Mouse (Mus musculus): ENCODE data around the gene Olfr573-ps1. TPM values are rescaled to one million over a fixed set of nuclear protein-coding genes. Genes with fewer than 3 reads are reported as not detected.

Olfr573-ps1 gene
- polyA plus RNA-seq (2014; fragmentation: Nextera tagmentation; extraction: Ambion mirVana), result not detected in 2 replicates

DNA sequence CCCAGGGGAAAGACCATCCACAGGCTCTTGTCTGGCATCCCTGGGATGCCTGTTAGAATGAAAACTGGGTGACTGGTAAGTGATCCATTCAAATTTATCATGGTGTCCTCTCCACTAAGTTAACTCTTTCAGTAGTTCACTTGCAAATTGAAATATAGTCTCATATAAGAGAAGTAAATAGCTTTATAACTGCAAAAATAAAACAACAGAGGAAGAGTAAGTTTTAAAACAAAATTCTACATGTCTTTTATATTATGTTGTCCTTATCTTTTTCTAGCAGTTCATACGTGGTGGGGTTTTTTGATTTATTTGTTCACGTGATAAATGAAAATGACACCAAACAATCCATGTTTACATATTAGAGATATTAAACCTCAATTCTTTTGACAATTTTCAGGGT, at the start of gene Olfr573-ps1:
Gene Olfr573-ps1 (minus strand): TSS at position 101 of the 400 bp plus-strand sequence.
- Histone ChIP-seq H3K9me3 (ENCODE audit: control insufficient read depth, low read length) (no peaks in the 10 kb centered on the region), H3K4me1 (ENCODE audit: control insufficient read depth, insufficient read depth, low read length) (no peaks in the 10 kb centered on the region), H3K36me3 (ENCODE audit: control insufficient read depth, insufficient read depth, low read length) (no peaks in the 10 kb centered on the region), H3K27ac (ENCODE audit: low read depth, low read length) (no peak within 1 kb of the TSS), H3K27me3 (ENCODE audit: control insufficient read depth, insufficient read depth, low read length) (no peaks in the 10 kb centered on the region), H3K4me3 (ENCODE audit: low read depth, low read length) (no peak within 1 kb of the TSS), H3K9ac (ENCODE audit: low read length) (no peak within 1 kb of the TSS), H3K4me2 (ENCODE audit: low read depth) (no peak within 1 kb of the TSS)
- ATAC-seq (ENCODE audit: insufficient read depth, low FRiP score, low TSS enrichment) (no peak), DNase-seq (ENCODE audit: low spot score) (no peak)
- 88% methylated on average over 2 of the region's 2 CpGs for WGBS

DNA sequence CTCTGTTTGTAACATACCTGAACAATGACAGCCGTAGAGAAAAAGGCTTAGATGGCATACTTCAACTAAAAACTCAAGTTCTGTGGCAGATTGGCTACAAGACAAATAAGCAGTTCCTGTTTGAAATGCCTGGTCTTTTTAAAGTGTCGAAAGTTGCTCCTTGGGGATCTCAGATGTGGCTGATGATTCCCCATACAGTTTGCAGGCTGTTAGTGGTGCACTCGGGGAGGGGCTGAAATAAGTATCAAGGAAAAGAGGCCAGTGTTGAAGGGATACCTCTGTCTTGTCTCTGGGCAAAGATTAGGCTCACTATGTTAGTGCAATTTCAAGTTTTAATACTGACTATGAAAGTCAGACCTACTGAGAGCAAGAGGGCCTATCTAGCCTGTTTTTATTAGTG, 46.8 kb upstream of the Olfr573-ps1 start, which contains the start of gene Olfr578:
Gene Olfr578 (minus strand): TSS at position 101 of the 400 bp plus-strand sequence.
- no peak within 1 kb of the TSS for H3K4me2 ChIP-seq (ENCODE audit: low read depth)
- ATAC-seq (ENCODE audit: insufficient read depth, low FRiP score, low TSS enrichment) (no peak), DNase-seq (ENCODE audit: low spot score) (no peak)
- no peaks in the 10 kb centered on the region for H3K9me3 ChIP-seq (ENCODE audit: control insufficient read depth, low read length)
- no peaks in the 10 kb centered on the region for H3K36me3 ChIP-seq (ENCODE audit: control insufficient read depth, insufficient read depth, low read length)
- H3K4me3 ChIP-seq (ENCODE audit: low read depth, low read length), result no peak within 1 kb of the TSS
- H3K27me3 ChIP-seq (ENCODE audit: control insufficient read depth, insufficient read depth, low read length), result no peaks in the 10 kb centered on the region
- no peak within 1 kb of the TSS for H3K9ac ChIP-seq (ENCODE audit: low read length)
- no peaks in the 10 kb centered on the region for H3K4me1 ChIP-seq (ENCODE audit: control insufficient read depth, insufficient read depth, low read length)
- 76% methylated on average over 3 of the region's 3 CpGs for WGBS
- no peak within 1 kb of the TSS for H3K27ac ChIP-seq (ENCODE audit: low read depth, low read length)

DNA sequence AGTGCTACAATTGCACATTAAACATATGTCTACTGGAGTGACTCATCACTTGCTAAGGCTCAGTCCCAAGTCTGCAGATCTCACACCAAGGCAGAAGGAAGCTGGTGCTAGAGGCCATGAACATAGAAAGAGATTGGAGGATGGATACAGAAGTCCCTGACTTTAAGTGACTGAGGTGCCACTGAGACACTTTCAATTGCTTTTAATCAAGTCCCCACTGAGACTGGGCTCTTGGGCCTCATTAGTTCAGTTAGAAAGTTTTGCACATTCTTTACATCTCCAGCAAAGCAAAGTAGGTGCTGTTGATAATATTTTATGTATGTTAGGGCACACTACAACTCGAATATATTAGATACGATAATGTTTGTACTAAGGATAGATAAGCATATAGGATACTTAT, 33.5 kb upstream of the Olfr573-ps1 start, which contains the start of gene Olfr577:
Gene Olfr577 (minus strand): TSS at position 101 of the 400 bp plus-strand sequence.
- H3K4me1 ChIP-seq (ENCODE audit: control insufficient read depth, insufficient read depth, low read length), result no peaks in the 10 kb centered on the region
- no peaks in the 10 kb centered on the region for H3K9me3 ChIP-seq (ENCODE audit: control insufficient read depth, low read length)
- no peak within 1 kb of the TSS for H3K27ac ChIP-seq (ENCODE audit: low read depth, low read length)
- no peak for ATAC-seq (ENCODE audit: insufficient read depth, low FRiP score, low TSS enrichment)
- no peak within 1 kb of the TSS for H3K4me3 ChIP-seq (ENCODE audit: low read depth, low read length)
- no peak within 1 kb of the TSS for H3K9ac ChIP-seq (ENCODE audit: low read length)
- H3K36me3 ChIP-seq (ENCODE audit: control insufficient read depth, insufficient read depth, low read length), result no peaks in the 10 kb centered on the region
- no peak within 1 kb of the TSS for H3K4me2 ChIP-seq (ENCODE audit: low read depth)
- 87% methylated on average over 2 of the region's 2 CpGs for WGBS
- H3K27me3 ChIP-seq (ENCODE audit: control insufficient read depth, insufficient read depth, low read length), result no peaks in the 10 kb centered on the region
- no peak for DNase-seq (ENCODE audit: low spot score)

DNA sequence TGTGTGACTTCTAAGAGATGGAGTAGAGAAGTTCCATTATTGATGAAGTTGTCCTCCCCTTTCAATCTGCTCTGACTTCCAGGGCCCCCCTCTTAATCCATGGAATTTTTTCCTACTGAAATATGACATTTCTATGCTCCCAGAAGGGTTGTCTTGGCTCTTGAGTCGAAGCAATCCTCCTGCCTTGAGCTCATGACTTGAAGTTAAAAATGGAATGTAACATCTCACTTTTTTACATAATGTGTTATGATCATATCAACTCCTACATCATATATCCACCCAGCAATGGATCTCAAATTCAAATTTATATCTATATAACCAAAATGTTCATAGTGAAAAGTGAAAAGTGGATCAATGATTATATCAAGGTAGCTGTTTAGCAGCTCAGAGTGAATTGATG, 32.0 kb upstream of the Olfr573-ps1 start:
- H3K4me1 ChIP-seq (ENCODE audit: control insufficient read depth, insufficient read depth, low read length), result no peaks in the 10 kb centered on the region
- 47% methylated on average over 1 of the region's 1 CpGs for WGBS
- no peaks in the 10 kb centered on the region for H3K9me3 ChIP-seq (ENCODE audit: control insufficient read depth, low read length)
- no peak for DNase-seq (ENCODE audit: low spot score)
- H3K27ac ChIP-seq (ENCODE audit: low read depth, low read length), result no peak overlapping the region
- no peak overlapping the region for H3K4me3 ChIP-seq (ENCODE audit: low read depth, low read length)
- no peak for ATAC-seq (ENCODE audit: insufficient read depth, low FRiP score, low TSS enrichment)
- no peak overlapping the region for H3K9ac ChIP-seq (ENCODE audit: low read length)
- no peaks in the 10 kb centered on the region for H3K27me3 ChIP-seq (ENCODE audit: control insufficient read depth, insufficient read depth, low read length)
- no peaks in the 10 kb centered on the region for H3K36me3 ChIP-seq (ENCODE audit: control insufficient read depth, insufficient read depth, low read length)
- H3K4me2 ChIP-seq (ENCODE audit: low read depth), result no peak overlapping the region

DNA sequence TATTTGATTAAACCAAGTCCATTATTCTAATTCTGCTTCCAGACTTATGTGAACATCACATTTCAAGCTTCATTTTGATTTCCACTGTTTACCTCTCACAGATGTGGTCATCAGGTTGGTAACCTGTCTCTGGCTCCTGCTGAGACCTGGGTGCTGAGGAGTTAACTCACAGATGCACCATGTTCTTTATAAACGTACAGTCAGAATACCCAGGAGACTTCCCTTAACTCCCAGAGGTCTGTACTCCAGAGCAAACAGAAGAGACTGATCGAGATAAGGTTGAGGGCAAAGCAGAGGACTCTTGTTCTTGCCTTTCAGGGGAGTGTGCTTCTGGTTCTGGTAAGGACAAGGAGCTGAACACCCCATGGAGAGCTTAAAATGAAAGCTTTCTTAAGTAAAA, 20.0 kb upstream of the Olfr573-ps1 start, which contains the start of gene Olfr576:
Gene Olfr576 (plus strand): TSS at position 301 of the 400 bp plus-strand sequence.
- H3K27ac ChIP-seq (ENCODE audit: low read depth, low read length), result no peak within 1 kb of the TSS
- H3K36me3 ChIP-seq (ENCODE audit: control insufficient read depth, insufficient read depth, low read length), result no peaks in the 10 kb centered on the region
- WGBS, result 49% methylated on average over 2 of the region's 2 CpGs
- no peaks in the 10 kb centered on the region for H3K27me3 ChIP-seq (ENCODE audit: control insufficient read depth, insufficient read depth, low read length)
- H3K9ac ChIP-seq (ENCODE audit: low read length), result no peak within 1 kb of the TSS
- H3K4me3 ChIP-seq (ENCODE audit: low read depth, low read length), result no peak within 1 kb of the TSS
- no peak for ATAC-seq (ENCODE audit: insufficient read depth, low FRiP score, low TSS enrichment)
- no peak within 1 kb of the TSS for H3K4me2 ChIP-seq (ENCODE audit: low read depth)
- H3K9me3 ChIP-seq (ENCODE audit: control insufficient read depth, low read length), result no peaks in the 10 kb centered on the region
- no peaks in the 10 kb centered on the region for H3K4me1 ChIP-seq (ENCODE audit: control insufficient read depth, insufficient read depth, low read length)
- no peak for DNase-seq (ENCODE audit: low spot score)

DNA sequence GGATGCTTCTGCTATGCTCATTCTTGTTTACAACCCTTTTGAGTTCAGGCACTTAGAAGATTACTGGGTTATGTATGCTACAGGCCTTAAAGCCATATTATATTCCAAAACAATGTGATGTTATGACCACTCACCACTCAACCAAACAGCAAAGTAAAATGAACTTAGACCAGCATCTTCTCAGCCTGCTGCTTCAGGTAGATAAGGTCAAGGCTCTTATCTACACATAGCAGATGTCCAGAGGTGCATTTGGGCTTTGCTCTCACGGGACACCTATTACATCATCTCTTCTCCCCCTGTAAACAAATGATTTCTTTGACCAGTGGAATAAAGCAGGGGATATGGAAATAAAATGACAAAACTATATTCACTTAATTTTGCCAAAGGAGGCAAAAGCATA, 16.2 kb upstream of the Olfr573-ps1 start, which contains the start of gene Olfr575:
Gene Olfr575 (minus strand): TSS at position 183 of the 400 bp plus-strand sequence.
- Histone ChIP-seq H3K4me2 (ENCODE audit: low read depth) (no peak within 1 kb of the TSS), H3K9me3 (ENCODE audit: control insufficient read depth, low read length) (no peaks in the 10 kb centered on the region), H3K36me3 (ENCODE audit: control insufficient read depth, insufficient read depth, low read length) (no peaks in the 10 kb centered on the region), H3K4me1 (ENCODE audit: control insufficient read depth, insufficient read depth, low read length) (no peaks in the 10 kb centered on the region), H3K27me3 (ENCODE audit: control insufficient read depth, insufficient read depth, low read length) (no peaks in the 10 kb centered on the region), H3K9ac (ENCODE audit: low read length) (no peak within 1 kb of the TSS), H3K4me3 (ENCODE audit: low read depth, low read length) (no peak within 1 kb of the TSS), H3K27ac (ENCODE audit: low read depth, low read length) (no peak within 1 kb of the TSS)
- 76% methylated on average over 1 of the region's 1 CpGs for WGBS
- DNase-seq (ENCODE audit: low spot score) (no peak), ATAC-seq (ENCODE audit: insufficient read depth, low FRiP score, low TSS enrichment) (no peak)

DNA sequence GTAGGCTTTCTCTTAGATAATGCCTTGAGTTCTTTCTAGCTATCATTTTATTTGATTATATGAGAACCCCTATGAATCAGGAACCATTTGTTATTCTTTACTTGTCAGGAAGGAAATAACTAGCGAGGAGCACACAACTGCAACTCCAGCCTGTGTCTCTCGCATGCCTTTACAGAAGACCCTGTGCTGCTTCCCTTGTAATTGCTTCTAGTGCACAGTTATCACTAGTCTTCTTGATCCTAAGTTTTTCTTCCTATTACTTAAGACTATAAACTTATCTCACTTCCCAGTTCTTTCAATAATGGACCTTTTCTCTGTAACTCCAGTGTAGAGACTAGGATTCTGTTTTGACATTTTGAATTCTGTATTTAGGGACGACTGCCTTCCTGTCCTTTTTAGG, 15.8 kb upstream of the Olfr573-ps1 start:
- DNase-seq (ENCODE audit: low spot score) (no peak), ATAC-seq (ENCODE audit: insufficient read depth, low FRiP score, low TSS enrichment) (no peak)
- no peak overlapping the region for H3K9ac ChIP-seq (ENCODE audit: low read length)
- H3K4me3 ChIP-seq (ENCODE audit: low read depth, low read length), result no peak overlapping the region
- no peak overlapping the region for H3K4me2 ChIP-seq (ENCODE audit: low read depth)
- 81% methylated on average over 3 of the region's 3 CpGs for WGBS
- H3K36me3 ChIP-seq (ENCODE audit: control insufficient read depth, insufficient read depth, low read length), result no peaks in the 10 kb centered on the region
- H3K4me1 ChIP-seq (ENCODE audit: control insufficient read depth, insufficient read depth, low read length), result no peaks in the 10 kb centered on the region
- H3K9me3 ChIP-seq (ENCODE audit: control insufficient read depth, low read length), result no peaks in the 10 kb centered on the region
- no peak overlapping the region for H3K27ac ChIP-seq (ENCODE audit: low read depth, low read length)
- no peaks in the 10 kb centered on the region for H3K27me3 ChIP-seq (ENCODE audit: control insufficient read depth, insufficient read depth, low read length)

DNA sequence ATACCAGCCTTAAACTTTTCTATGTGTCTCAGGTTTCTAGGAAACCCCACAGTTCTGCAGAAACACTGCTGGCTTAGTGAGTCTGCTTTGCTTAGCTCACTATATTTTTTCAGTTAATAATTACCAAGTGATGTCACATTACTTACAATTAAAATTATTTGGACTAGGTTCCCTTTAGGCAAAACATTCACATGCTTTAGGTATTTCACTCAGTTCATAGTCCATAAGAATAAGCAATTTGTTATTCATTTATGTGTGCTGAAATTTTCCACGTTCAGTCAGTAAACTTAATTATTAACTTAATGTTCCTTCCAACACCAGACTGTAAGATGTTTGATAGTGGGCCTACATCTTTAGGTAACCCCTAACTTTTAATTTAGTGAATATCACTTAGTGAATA, 8.4 kb upstream of the Olfr573-ps1 start:
- Histone ChIP-seq H3K27ac (ENCODE audit: low read depth, low read length) (no peak overlapping the region), H3K9ac (ENCODE audit: low read length) (no peak overlapping the region), H3K27me3 (ENCODE audit: control insufficient read depth, insufficient read depth, low read length) (no peaks in the 10 kb centered on the region), H3K4me1 (ENCODE audit: control insufficient read depth, insufficient read depth, low read length) (no peaks in the 10 kb centered on the region), H3K9me3 (ENCODE audit: control insufficient read depth, low read length) (no peaks in the 10 kb centered on the region), H3K4me2 (ENCODE audit: low read depth) (no peak overlapping the region), H3K36me3 (ENCODE audit: control insufficient read depth, insufficient read depth, low read length) (no peaks in the 10 kb centered on the region), H3K4me3 (ENCODE audit: low read depth, low read length) (no peak overlapping the region)
- DNase-seq (ENCODE audit: low spot score), result no peak
- WGBS, result 68% methylated on average over 1 of the region's 1 CpGs
- ATAC-seq (ENCODE audit: insufficient read depth, low FRiP score, low TSS enrichment), result no peak

DNA sequence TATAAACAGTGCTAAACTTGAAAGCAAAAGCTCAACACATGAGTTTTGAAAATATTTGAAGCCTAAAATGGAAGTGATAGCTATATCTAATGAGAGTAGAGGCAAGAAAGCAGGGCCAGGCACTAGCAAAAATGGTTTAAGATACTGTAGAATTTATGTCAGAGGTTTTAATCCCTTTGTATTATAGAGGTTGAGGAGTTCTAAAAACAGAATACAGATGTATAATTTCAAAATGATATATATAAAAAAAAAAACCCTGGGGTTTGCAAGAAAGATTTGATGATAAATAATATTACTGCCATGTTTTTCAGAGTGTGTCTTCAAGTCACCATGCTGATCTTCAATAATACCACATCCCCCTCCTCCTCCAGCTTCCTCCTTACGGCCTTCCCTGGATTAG, 5.8 kb upstream of the Olfr573-ps1 start, which contains the start of gene Olfr574:
Gene Olfr574 (plus strand): TSS at position 301 of the 400 bp plus-strand sequence.
- no peak within 1 kb of the TSS for H3K4me2 ChIP-seq (ENCODE audit: low read depth)
- 96% methylated on average over 1 of the region's 1 CpGs for WGBS
- H3K27ac ChIP-seq (ENCODE audit: low read depth, low read length), result no peak within 1 kb of the TSS
- no peak for DNase-seq (ENCODE audit: low spot score)
- H3K36me3 ChIP-seq (ENCODE audit: control insufficient read depth, insufficient read depth, low read length), result no peaks in the 10 kb centered on the region
- H3K4me3 ChIP-seq (ENCODE audit: low read depth, low read length), result no peak within 1 kb of the TSS
- no peak within 1 kb of the TSS for H3K9ac ChIP-seq (ENCODE audit: low read length)
- no peak for ATAC-seq (ENCODE audit: insufficient read depth, low FRiP score, low TSS enrichment)
- no peaks in the 10 kb centered on the region for H3K9me3 ChIP-seq (ENCODE audit: control insufficient read depth, low read length)
- H3K27me3 ChIP-seq (ENCODE audit: control insufficient read depth, insufficient read depth, low read length), result no peaks in the 10 kb centered on the region
- no peaks in the 10 kb centered on the region for H3K4me1 ChIP-seq (ENCODE audit: control insufficient read depth, insufficient read depth, low read length)

Measured in neural tube, embryonic 11.5 days (tissue).